Mouse (Mus musculus): ENCODE data around the gene Amigo2.
"Not testable (repeated sequence)": the region's sequence is repeated elsewhere in the genome, so short reads cannot be mapped to it uniquely, and the experiment has no call there.

Gene Amigo2

GRCm38 (mm10) chr15:97216843-97217242 is 30.2 kb downstream of the Amigo2 start:
- DNase-seq (ENCODE audit: low spot score in 2 of 2) = no peak

GRCm38 (mm10) chr15:97212501-97213477 is 34.3 kb downstream of the Amigo2 start:
- no peak for DNase-seq (ENCODE audit: low spot score in 2 of 2)

- DNase-seq (ENCODE audit: low spot score in 2 of 2) = not testable (repeated sequence)
Observed at GRCm38 (mm10) chr15:97209754-97210153, 37.3 kb downstream of the Amigo2 start.

- DNase-seq (ENCODE audit: low spot score in 2 of 2) = no peak
Observed at GRCm38 (mm10) chr15:97206506-97206905, 40.6 kb downstream of the Amigo2 start.

- DNase-seq (ENCODE audit: low spot score in 2 of 2) = no peak
Observed at GRCm38 (mm10) chr15:97205776-97206175, 41.3 kb downstream of the Amigo2 start.

GRCm38 (mm10) chr15:97204889-97205288 is 42.2 kb downstream of the Amigo2 start:
- no peak for DNase-seq (ENCODE audit: low spot score in 2 of 2)

GRCm38 (mm10) chr15:97196644-97197043 is 50.4 kb downstream of the Amigo2 start:
- DNase-seq (ENCODE audit: low spot score in 2 of 2) = no peak

- no peak for DNase-seq (ENCODE audit: low spot score in 2 of 2)
Observed at GRCm38 (mm10) chr15:97195628-97196027, 51.5 kb downstream of the Amigo2 start.

All from urinary bladder, postnatal 4 days (tissue).